Mouse (Mus musculus): ENCODE measurements around the gene Rnf31. TPM values are rescaled to one million over a fixed set of nuclear protein-coding genes. Genes with fewer than 3 reads are reported as not detected.

The Rnf31 gene
- polyA plus RNA-seq, 1 experiment from 2014 or later = 17.7 TPM

- Histone ChIP-seq H3K9me3 (ENCODE audit: control insufficient read depth, low read length) (no peaks in the 10 kb centered on the region), H3K4me2 (replicated peaks; ENCODE audit: low read depth, low read length) (peak within 1 kb of the TSS; percentile 74), H3K4me1 (ENCODE audit: control insufficient read depth, insufficient read depth, low read length) (peaks cover 16% of the 10 kb centered on the region), H3K4me3 (ENCODE audit: low read length) (peak within 1 kb of the TSS; percentile 58), H3K27ac (ENCODE audit: low read depth, low read length) (peak within 1 kb of the TSS; percentile 92), H3K27me3 (ENCODE audit: control insufficient read depth, insufficient read depth, low read length) (no peaks in the 10 kb centered on the region), H3K9ac (ENCODE audit: low read depth, low read length) (peak within 1 kb of the TSS; percentile 93), H3K36me3 (ENCODE audit: control insufficient read depth, insufficient read depth, low read length) (peaks cover 42% of the 10 kb centered on the region)
- ATAC-seq (ENCODE audit: low FRiP score, low TSS enrichment) = peak; percentile 86
- WGBS = under 1% methylated on average over 86 of the region's 89 CpGs
Measured at GRCm38 (mm10) chr14:55643060-55643907, 51.8 kb downstream of the Rnf31 start, which contains the start of gene Tm9sf1. Tm9sf1 (minus strand) TSS chr14:55643806.

- Histone ChIP-seq H3K9ac (ENCODE audit: low read depth, low read length) (peak overlapping the region; percentile 93), H3K27me3 (ENCODE audit: control insufficient read depth, insufficient read depth, low read length) (no peaks in the 10 kb centered on the region), H3K36me3 (ENCODE audit: control insufficient read depth, insufficient read depth, low read length) (peaks cover 31% of the 10 kb centered on the region), H3K9me3 (ENCODE audit: control insufficient read depth, low read length) (no peaks in the 10 kb centered on the region), H3K4me2 (replicated peaks; ENCODE audit: low read depth, low read length) (peak overlapping the region; percentile 74), H3K4me3 (ENCODE audit: low read length) (peak overlapping the region; percentile 58), H3K4me1 (ENCODE audit: control insufficient read depth, insufficient read depth, low read length) (peaks cover 16% of the 10 kb centered on the region), H3K27ac (ENCODE audit: low read depth, low read length) (peak overlapping the region; percentile 92; the same call in 1 of the 2 replicates)
- 22% methylated on average over 17 of the region's 17 CpGs for WGBS
- no peak for ATAC-seq (ENCODE audit: low FRiP score, low TSS enrichment)
Measured at GRCm38 (mm10) chr14:55644261-55644888, 52.9 kb downstream of the Rnf31 start.

GRCm38 (mm10) chr14:55649884-55650283, 58.4 kb downstream of the Rnf31 start, which contains the start of gene Tssk4:
Tssk4 (plus strand) TSS chr14:55650184.
- Histone ChIP-seq H3K4me2 (replicated peaks; ENCODE audit: low read depth, low read length) (no peak within 1 kb of the TSS), H3K4me3 (ENCODE audit: low read length) (no peak within 1 kb of the TSS), H3K9me3 (ENCODE audit: control insufficient read depth, low read length) (no peaks in the 10 kb centered on the region), H3K36me3 (ENCODE audit: control insufficient read depth, insufficient read depth, low read length) (peaks cover 9% of the 10 kb centered on the region), H3K9ac (ENCODE audit: low read depth, low read length) (no peak within 1 kb of the TSS), H3K27ac (ENCODE audit: low read depth, low read length) (no peak within 1 kb of the TSS), H3K4me1 (ENCODE audit: control insufficient read depth, insufficient read depth, low read length) (peaks cover 4% of the 10 kb centered on the region; the same call in 1 of the 2 replicates), H3K27me3 (ENCODE audit: control insufficient read depth, insufficient read depth, low read length) (no peaks in the 10 kb centered on the region)
- ATAC-seq (ENCODE audit: low FRiP score, low TSS enrichment) = no peak
- 92% methylated on average over 2 of the region's 2 CpGs for WGBS

GRCm38 (mm10) chr14:55651528-55651927, 60.0 kb downstream of the Rnf31 start:
- Histone ChIP-seq H3K4me1 (ENCODE audit: control insufficient read depth, insufficient read depth, low read length) (no peaks in the 10 kb centered on the region), H3K27ac (ENCODE audit: low read depth, low read length) (no peak overlapping the region), H3K4me3 (ENCODE audit: low read length) (no peak overlapping the region), H3K9me3 (ENCODE audit: control insufficient read depth, low read length) (no peaks in the 10 kb centered on the region), H3K4me2 (replicated peaks; ENCODE audit: low read depth, low read length) (no peak overlapping the region), H3K36me3 (ENCODE audit: control insufficient read depth, insufficient read depth, low read length) (peaks cover 4% of the 10 kb centered on the region; the same call in 1 of the 2 replicates), H3K9ac (ENCODE audit: low read depth, low read length) (no peak overlapping the region), H3K27me3 (ENCODE audit: control insufficient read depth, insufficient read depth, low read length) (no peaks in the 10 kb centered on the region)
- no peak for ATAC-seq (ENCODE audit: low FRiP score, low TSS enrichment)
- WGBS = 85% methylated on average over 7 of the region's 7 CpGs

Other genes with a start within 250 kb of the Rnf31 start
- 60.2 and 96.4 TPM in 2 replicates for gene Dhrs4, start 113.0 kb upstream of the Rnf31 start, polyA plus RNA-seq (2014; fragmentation: Nextera tagmentation; extraction: Ambion mirVana)
- 3.0 and 3.8 TPM in 2 replicates for gene Carmil3, start 101.1 kb upstream of the Rnf31 start, polyA plus RNA-seq (2014; fragmentation: Nextera tagmentation; extraction: Ambion mirVana)
- 0.18 TPM in 1 of 2 replicates, not detected in the other for gene Cpne6, start 81.3 kb upstream of the Rnf31 start, polyA plus RNA-seq (2014; fragmentation: Nextera tagmentation; extraction: Ambion mirVana)
- not detected in 2 replicates for gene Nrl, start 66.7 kb upstream of the Rnf31 start, polyA plus RNA-seq (2014; fragmentation: Nextera tagmentation; extraction: Ambion mirVana)
- gene Pck2, start 51.4 kb upstream of the Rnf31 start, polyA plus RNA-seq (2014; fragmentation: Nextera tagmentation; extraction: Ambion mirVana) = 25.0 and 37.1 TPM in 2 replicates
- gene Dcaf11, start 31.7 kb upstream of the Rnf31 start, polyA plus RNA-seq (2014; fragmentation: Nextera tagmentation; extraction: Ambion mirVana) = 62.9 and 90.2 TPM in 2 replicates
- gene A730061H03Rik, start 31.3 kb upstream of the Rnf31 start, polyA plus RNA-seq (2014; fragmentation: Nextera tagmentation; extraction: Ambion mirVana) = 0.66 and 1.5 TPM in 2 replicates
- gene Fitm1, start 16.1 kb upstream of the Rnf31 start, polyA plus RNA-seq (2014; fragmentation: Nextera tagmentation; extraction: Ambion mirVana) = 0.96 and 1.0 TPM in 2 replicates
- 131 and 142 TPM in 2 replicates for gene Psme1, start 13.6 kb upstream of the Rnf31 start, polyA plus RNA-seq (2014; fragmentation: Nextera tagmentation; extraction: Ambion mirVana)
- 5.6 and 7.5 TPM in 2 replicates for gene Emc9, start 6.4 kb upstream of the Rnf31 start, polyA plus RNA-seq (2014; fragmentation: Nextera tagmentation; extraction: Ambion mirVana)
- 224 and 286 TPM in 2 replicates for gene Psme2, start 595 bp upstream of the Rnf31 start, polyA plus RNA-seq (2014; fragmentation: Nextera tagmentation; extraction: Ambion mirVana)
- 9.7 and 11.6 TPM in 2 replicates for gene Irf9, start 11.9 kb downstream of the Rnf31 start, polyA plus RNA-seq (2014; fragmentation: Nextera tagmentation; extraction: Ambion mirVana)
- 17.5 and 25.1 TPM in 2 replicates for gene Rec8, start 26.3 kb downstream of the Rnf31 start, polyA plus RNA-seq (2014; fragmentation: Nextera tagmentation; extraction: Ambion mirVana)
- gene Ipo4, start 44.2 kb downstream of the Rnf31 start, polyA plus RNA-seq (2014; fragmentation: Nextera tagmentation; extraction: Ambion mirVana) = 101 and 119 TPM in 2 replicates
- gene Gm49378, start 46.2 kb downstream of the Rnf31 start, polyA plus RNA-seq (2014; fragmentation: Nextera tagmentation; extraction: Ambion mirVana) = 3.4 TPM in 2 replicates
- gene Tm9sf1, start 52.1 kb downstream of the Rnf31 start, polyA plus RNA-seq (2014; fragmentation: Nextera tagmentation; extraction: Ambion mirVana) = 76.3 and 117 TPM in 2 replicates
- 0.72 and 0.77 TPM in 2 replicates for gene Tssk4, start 58.5 kb downstream of the Rnf31 start, polyA plus RNA-seq (2014; fragmentation: Nextera tagmentation; extraction: Ambion mirVana)
- gene Mdp1, start 68.8 kb downstream of the Rnf31 start, polyA plus RNA-seq (2014; fragmentation: Nextera tagmentation; extraction: Ambion mirVana) = 52.0 and 52.7 TPM in 2 replicates
- gene Gmpr2, start 80.2 kb downstream of the Rnf31 start, polyA plus RNA-seq (2014; fragmentation: Nextera tagmentation; extraction: Ambion mirVana) = 58.4 and 62.9 TPM in 2 replicates
- 586 and 744 TPM in 2 replicates for gene Nedd8, start 80.4 kb downstream of the Rnf31 start, polyA plus RNA-seq (2014; fragmentation: Nextera tagmentation; extraction: Ambion mirVana)
- gene Tinf2, start 90.1 kb downstream of the Rnf31 start, polyA plus RNA-seq (2014; fragmentation: Nextera tagmentation; extraction: Ambion mirVana) = 40.3 and 50.1 TPM in 2 replicates
- 0.67 and 1.2 TPM in 2 replicates for gene Tgm1, start 122.2 kb downstream of the Rnf31 start, polyA plus RNA-seq (2014; fragmentation: Nextera tagmentation; extraction: Ambion mirVana)
- 27.8 and 29.3 TPM in 2 replicates for gene Rabggta, start 130.6 kb downstream of the Rnf31 start, polyA plus RNA-seq (2014; fragmentation: Nextera tagmentation; extraction: Ambion mirVana)
- 75.2 and 82.3 TPM in 2 replicates for gene Dhrs1, start 154.0 kb downstream of the Rnf31 start, polyA plus RNA-seq (2014; fragmentation: Nextera tagmentation; extraction: Ambion mirVana)
- gene Nop9, start 154.0 kb downstream of the Rnf31 start, polyA plus RNA-seq (2014; fragmentation: Nextera tagmentation; extraction: Ambion mirVana) = 43.3 and 44.0 TPM in 2 replicates
- gene Cideb, start 166.8 kb downstream of the Rnf31 start, polyA plus RNA-seq (2014; fragmentation: Nextera tagmentation; extraction: Ambion mirVana) = 2.9 and 3.6 TPM in 2 replicates
- 0.08 and 0.39 TPM in 2 replicates for gene Ltb4r2, start 169.7 kb downstream of the Rnf31 start, polyA plus RNA-seq (2014; fragmentation: Nextera tagmentation; extraction: Ambion mirVana)
- 0.23 TPM in 1 of 2 replicates, not detected in the other for gene Ltb4r1, start 174.3 kb downstream of the Rnf31 start, polyA plus RNA-seq (2014; fragmentation: Nextera tagmentation; extraction: Ambion mirVana)
- gene Adcy4, start 192.4 kb downstream of the Rnf31 start, polyA plus RNA-seq (2014; fragmentation: Nextera tagmentation; extraction: Ambion mirVana) = 7.8 and 10.4 TPM in 2 replicates
- 38.1 and 43.3 TPM in 2 replicates for gene Ripk3, start 197.2 kb downstream of the Rnf31 start, polyA plus RNA-seq (2014; fragmentation: Nextera tagmentation; extraction: Ambion mirVana)
- 26.3 and 33.8 TPM in 2 replicates for gene Nfatc4, start 231.4 kb downstream of the Rnf31 start, polyA plus RNA-seq (2014; fragmentation: Nextera tagmentation; extraction: Ambion mirVana)

Data from kidney, embryonic 14.5 days (tissue).